Mouse (Mus musculus) Patski (cell line): Measurements from ENCODE around the gene Inha. TPM values are rescaled to one million over a fixed set of nuclear protein-coding genes. Genes with fewer than 3 reads are reported as not detected.

ENCODE experiments used
- ATAC-seq: fragments of 100-300 bp; one replicate; pipeline ENCODE4 v1.8.0; 2021
- CTCF ChIA-PET: fragments of 350-600 bp; sonication (Branson Sonifier 250); formaldehyde crosslinking; loops from one replicate; lab custom pipeline; 2022; ENCODE audit warnings: inconsistent platforms; lab: Charles Lee
- POLR2A ChIA-PET: fragments of 350-600 bp; sonication (Branson Sonifier 250); formaldehyde crosslinking; loops from one replicate; lab custom pipeline; 2022; ENCODE audit warnings: antibody characterized with exemption, inconsistent platforms; lab: Charles Lee
- DNase-seq: peaks from one replicate; pipeline ENCODE4 v3.0.0-alpha.2; 2011; ENCODE audit warnings: low read depth, low spot score
- H3K27me3 ChIP-seq: fragments of 371-371 bp; one replicate; pipeline ENCODE4 v1.5.1; 2021
- CTCF ChIP-seq: fragments of 100-300 bp; IDR thresholded peaks from one replicate; pipeline ENCODE4 v1.5.1; 2021
- in situ Hi-C: fragments of 300-500 bp; cut with MboI; formaldehyde crosslinking; loops from 3 replicates; pipeline ENCODE4 v1.11.1; 2018; ENCODE audit warnings: low pct_unique_long_range_greater_than_20kb, mixed read lengths
- polyA plus RNA-seq: library from polyadenylated mRNA; unstranded; gene quantifications from one replicate; pipeline ENCODE4 v1.2.3, GENCODE M21; 2021

Inha gene
- polyA plus RNA-seq, 1 experiment from 2014 or later = 5.7 TPM

DNA sequence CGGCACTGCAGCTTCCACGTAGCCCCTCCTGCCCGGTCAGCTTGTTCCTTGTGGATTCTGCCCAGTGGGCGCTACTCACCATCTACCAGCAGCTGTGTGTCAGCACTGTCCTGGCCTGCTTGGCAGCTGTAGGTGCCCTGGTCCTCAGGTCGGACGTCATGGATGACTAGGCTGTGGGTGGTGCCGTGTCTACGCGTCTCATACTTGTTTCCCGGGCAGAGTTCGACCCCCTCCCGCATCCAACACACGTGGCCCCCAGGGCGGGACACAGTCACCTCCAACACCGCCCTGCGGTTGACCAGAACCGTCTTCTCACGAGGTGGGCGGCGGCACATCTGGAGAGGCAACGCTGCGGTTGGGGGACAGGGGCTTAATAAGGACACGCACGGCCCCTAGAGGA is 20.3 kb upstream of the Inha start:
- in situ Hi-C loops = no loop called here
- ChIA-PET CTCF (interaction anchor here (1.0 to 2.4 kb wide), 2 partner anchors 9 to 232 kb away, joined by 3 to 17 read pairs; no protein-coding TSS in a partner anchor), POLR2A (interaction anchor here (0.6 to 1.2 kb wide), 4 partner anchors 8 to 102 kb away, joined by 3 to 10 read pairs (median 6); partner anchors contain the start of genes Chpf and Tmem198)
- DNase-seq (no peak), ATAC-seq (no peak)
- TF ChIP-seq CTCF = no peak
- H3K27me3 ChIP-seq = no peaks in the 10 kb centered on the region

DNA sequence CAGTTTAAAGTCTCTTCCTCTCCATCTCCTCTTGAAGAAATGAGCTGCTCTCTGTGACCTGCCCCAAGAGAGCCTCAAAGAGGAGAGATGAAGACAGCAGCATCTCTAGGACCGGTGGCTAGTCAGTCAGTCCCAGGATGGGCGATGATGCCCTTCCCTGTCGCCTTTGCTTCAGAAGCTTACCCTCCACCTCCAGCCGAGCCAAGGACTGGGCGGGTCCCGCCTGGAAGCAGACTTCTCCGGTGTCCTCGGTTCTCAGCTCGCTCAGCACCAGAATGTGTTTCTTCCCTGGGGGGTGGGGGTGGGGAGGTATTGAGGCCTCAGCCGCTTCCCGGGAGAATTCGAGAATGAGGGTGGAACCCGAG is 19.9 kb upstream of the Inha start:
- no peak for TF ChIP-seq CTCF
- ChIA-PET CTCF (interaction anchor here (1.0 to 2.4 kb wide), 3 partner anchors 10 to 233 kb away, joined by 3 to 17 read pairs (median 3); no protein-coding TSS in a partner anchor), POLR2A (interaction anchor here (0.6 to 1.2 kb wide), 3 partner anchors 8 to 102 kb away, joined by 4 to 10 read pairs (median 7); partner anchors contain the start of genes Chpf and Tmem198)
- no peak for DNase-seq
- ATAC-seq = peak; percentile 3
- in situ Hi-C loops = no loop called here
- H3K27me3 ChIP-seq = no peaks in the 10 kb centered on the region

DNA sequence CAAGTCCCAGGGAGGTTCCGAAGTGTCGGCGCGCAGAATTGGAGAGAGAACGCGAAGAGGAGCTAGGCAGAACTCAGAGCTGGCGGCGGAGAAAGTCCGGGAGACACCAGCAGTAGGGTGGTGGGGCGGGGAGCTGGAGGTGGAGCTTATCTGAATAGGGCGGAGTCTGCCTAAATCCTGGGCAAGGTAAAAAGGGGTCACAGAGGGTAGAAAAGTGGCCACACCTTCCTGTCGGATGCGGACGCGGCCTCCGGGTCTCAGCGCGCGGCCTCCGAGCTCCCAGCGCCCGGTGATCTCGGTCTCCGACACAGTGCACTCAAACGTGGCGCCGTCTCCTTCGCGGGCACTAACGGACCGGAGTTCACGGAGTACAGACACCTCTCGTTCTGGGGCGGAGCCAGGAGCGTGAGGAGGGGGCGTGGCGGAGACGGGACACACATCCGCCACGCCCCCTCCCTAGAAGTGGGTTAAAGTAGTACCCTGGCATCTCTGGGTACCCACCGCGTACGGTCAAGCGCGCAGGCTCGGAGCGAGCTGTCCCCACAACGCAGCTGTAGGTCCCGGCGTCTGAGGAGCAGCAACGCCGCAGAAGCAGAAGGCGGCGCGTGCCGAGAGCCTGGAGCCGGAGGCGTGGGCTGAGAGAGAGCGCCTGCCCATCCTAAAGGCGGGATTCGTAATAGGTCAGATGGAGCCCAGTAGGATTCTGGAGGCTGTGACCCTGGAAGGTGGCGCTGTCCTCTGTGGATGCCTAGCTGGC is 19.3 kb upstream of the Inha start:
- TF ChIP-seq CTCF = no peak
- no peaks in the 10 kb centered on the region for H3K27me3 ChIP-seq
- ChIA-PET POLR2A (interaction anchor here (0.6 to 1.2 kb wide), 4 partner anchors 9 to 101 kb away, joined by 4 to 10 read pairs (median 6); partner anchors contain the start of genes Chpf and Tmem198), CTCF (interaction anchor here (1.0 to 2.4 kb wide), 3 partner anchors 10 to 233 kb away, joined by 3 to 17 read pairs (median 3); no protein-coding TSS in a partner anchor)
- in situ Hi-C loops = no loop called here
- ATAC-seq = peak; percentile 75
- DNase-seq = no peak

DNA sequence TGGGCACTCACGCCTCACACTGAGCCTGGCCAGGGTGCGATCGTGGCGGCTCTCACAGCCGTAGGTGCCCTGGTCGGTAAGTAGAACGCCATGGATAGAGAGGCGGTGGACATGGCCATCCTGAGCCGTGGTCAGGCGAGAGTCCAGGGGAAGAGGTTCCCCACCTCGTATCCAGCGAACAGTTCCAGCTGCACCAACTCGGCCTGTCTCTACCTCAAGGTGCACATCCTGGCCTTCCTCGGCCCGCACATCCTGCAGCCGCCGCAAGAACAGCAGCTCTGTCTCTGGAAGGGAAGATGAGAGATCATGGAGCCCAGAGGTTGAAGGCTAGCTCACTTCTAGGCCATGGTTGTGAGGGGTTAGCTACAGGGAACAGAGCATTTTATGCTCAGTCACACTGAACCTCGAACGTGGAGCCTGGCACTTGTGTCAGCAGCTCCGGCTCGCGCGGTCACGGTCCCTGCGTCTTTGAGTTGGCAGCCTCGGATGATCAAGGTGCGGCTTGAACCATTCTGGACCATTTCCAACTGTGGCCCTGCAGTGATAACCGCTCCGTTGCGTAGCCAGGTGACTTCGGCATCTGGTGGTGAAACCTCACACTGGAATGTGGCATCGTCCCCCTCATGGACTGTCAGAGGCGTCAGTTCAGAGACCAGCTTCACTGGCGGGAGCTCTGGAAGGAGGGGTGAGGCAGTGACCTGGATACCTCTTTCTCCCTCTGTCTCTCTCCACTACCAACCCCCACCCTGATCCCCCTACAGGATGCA is 15.9 kb upstream of the Inha start:
- ATAC-seq (no peak), DNase-seq (no peak)
- CTCF ChIA-PET = no interaction called here
- no peaks in the 10 kb centered on the region for H3K27me3 ChIP-seq
- TF ChIP-seq CTCF = no peak
- in situ Hi-C loops = no loop called here
- POLR2A ChIA-PET = no interaction called here

DNA sequence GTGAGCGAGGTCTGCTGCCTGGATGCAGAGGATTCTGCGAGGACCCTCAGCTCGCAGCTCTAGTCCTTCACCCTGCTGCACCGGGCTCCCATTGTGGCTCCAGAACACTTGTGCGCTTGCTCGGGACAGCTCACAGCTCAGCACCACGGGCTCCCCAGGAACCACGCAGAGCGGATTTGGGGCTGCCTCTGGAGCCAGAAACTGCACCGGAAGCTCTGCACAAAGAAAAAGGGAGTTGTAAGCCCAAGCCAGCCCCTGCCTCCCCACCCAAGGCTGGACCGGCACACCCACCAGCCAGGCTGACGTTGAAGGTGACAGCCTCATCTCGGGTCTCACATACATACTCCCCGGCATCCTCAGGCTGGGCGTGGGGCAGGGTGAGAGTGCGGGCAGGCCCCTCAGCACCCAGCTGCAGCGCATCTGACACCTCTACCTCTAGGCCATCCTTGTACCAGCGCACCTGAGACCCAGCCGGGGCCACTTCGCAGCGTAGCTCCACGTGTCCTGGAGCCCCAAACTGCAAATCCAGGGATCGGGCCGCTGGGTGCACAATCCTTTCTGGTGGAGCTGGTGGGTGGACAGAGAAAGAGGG is 14.2 kb upstream of the Inha start:
- CTCF ChIA-PET = no interaction called here

DNA sequence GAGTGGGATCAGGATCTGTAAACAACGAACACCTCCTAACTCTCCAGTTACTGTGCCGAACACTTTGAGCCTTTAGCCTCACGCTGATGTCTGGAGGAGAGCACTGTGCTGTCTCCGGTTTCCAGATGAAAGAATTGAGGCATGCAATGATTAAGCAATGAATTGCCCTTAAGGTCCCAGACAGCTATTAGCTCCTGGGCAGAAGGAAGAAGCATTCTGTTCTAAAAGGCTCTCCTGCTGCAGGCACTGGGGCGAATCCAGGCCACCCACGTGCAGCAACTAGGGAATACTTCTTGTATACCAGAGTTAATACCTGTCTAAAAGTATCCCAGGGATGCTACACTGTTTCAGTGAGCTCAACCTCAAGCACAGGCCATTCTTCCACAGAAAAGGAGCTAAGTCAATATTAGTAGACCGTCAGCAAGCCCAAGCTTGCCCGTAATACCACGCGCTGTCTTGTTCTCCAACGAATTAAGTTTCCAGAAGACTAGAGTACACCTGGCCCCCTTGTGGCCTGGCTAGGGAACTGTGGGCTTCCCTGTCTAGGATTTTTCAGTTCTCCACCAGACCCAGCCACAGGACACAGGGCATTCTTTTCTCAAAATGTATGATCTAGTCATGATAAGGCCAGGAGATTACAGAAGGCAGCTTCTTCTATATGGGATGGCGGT is 11.9 kb upstream of the Inha start:
- in situ Hi-C loops = no loop called here
- ChIA-PET CTCF (interaction anchor here (1.2 to 1.3 kb wide), 3 partner anchors 18 to 64 kb away, joined by 3 to 6 read pairs (median 5); no protein-coding TSS in a partner anchor), POLR2A (interaction anchor here (0.8 kb wide), 1 partner anchor 9 kb away, joined by 3 read pairs; no protein-coding TSS in a partner anchor)
- ATAC-seq (peak; percentile 48), DNase-seq (no peak)
- H3K27me3 ChIP-seq = peaks cover 4% of the 10 kb centered on the region
- TF ChIP-seq CTCF = no peak

More for the DNA sequence above, 14.2 kb upstream of the Inha start:
- ATAC-seq (no peak), DNase-seq (no peak)
- in situ Hi-C loops = no loop called here
- no peak for TF ChIP-seq CTCF
- H3K27me3 ChIP-seq = peaks cover 4% of the 10 kb centered on the region
- POLR2A ChIA-PET = interaction anchor here (0.7 to 1.1 kb wide), 2 partner anchors 9 to 14 kb away, joined by 3 to 4 read pairs; partner anchors contain the start of genes Chpf and Tmem198

DNA sequence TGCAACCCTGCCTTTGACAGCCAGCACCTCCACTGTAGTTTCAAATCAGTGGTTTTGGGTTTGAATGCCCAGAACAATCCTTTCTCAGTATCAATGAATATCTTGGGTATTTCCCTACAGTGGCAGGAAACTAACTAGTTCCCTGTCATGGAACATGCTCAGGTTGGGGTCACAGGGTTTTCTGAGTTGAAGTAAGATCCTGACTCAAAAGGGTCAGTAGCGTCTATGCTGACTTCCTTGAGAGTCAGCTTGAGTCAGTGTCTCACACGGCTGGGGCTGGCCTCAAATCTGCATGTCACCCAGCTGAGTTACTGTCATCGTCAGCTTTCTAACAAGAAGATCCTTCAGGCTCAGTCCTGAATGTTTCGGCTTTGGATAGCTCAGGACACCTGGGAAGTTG is 8.0 kb upstream of the Inha start:
- in situ Hi-C loops = no loop called here
- no peak for ATAC-seq
- ChIA-PET POLR2A (no interaction called here), CTCF (no interaction called here)
- H3K27me3 ChIP-seq = peaks cover 11% of the 10 kb centered on the region
- no peak for TF ChIP-seq CTCF
- no peak for DNase-seq

DNA sequence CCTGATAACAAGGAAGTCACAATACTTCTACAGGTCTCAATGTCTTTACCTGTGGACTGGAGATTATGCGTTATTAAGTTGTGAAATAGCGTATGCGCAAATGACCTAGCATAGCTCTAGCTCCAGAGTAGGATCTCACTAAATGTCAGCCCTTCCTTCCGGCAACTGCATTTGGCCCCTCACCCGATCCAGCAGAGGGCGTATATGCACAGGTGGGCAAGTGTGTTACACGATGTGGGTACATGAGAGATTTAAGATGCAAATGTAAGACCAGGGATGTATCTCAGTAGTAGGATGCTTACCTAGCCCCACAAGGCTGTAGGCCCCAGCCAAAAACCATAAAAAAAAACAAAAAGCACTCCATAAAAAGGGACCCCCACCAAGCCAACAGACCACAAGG is 7.4 kb upstream of the Inha start:
- DNase-seq (no peak), ATAC-seq (no peak)
- POLR2A ChIA-PET = no interaction called here
- CTCF ChIA-PET = no interaction called here
- peaks cover 14% of the 10 kb centered on the region for H3K27me3 ChIP-seq
- no peak for TF ChIP-seq CTCF
- in situ Hi-C loops = no loop called here

DNA sequence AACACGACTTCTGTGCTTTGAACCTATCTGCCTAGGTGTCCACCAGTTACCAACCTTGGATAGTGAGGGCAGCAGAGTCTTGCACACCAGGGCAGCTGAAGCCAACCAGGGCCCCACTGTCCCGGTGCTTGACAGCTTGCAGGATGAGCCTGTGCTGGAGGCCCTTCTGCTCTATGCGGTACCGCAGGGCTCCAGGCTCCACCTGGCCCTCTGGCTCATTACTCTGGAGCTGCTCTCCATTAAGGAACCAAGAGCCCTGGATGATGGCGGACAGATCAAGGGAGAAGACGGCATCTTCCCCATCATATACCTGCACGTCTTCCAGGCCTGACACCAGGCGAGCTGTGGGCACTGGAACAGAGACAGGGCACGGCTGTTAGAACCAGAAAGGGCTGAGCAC is 5.0 kb upstream of the Inha start:
- no peak for DNase-seq
- H3K27me3 ChIP-seq = peaks cover 21% of the 10 kb centered on the region
- ATAC-seq = no peak
- in situ Hi-C loops = no loop called here
- TF ChIP-seq CTCF = no peak
- CTCF ChIA-PET = no interaction called here
- POLR2A ChIA-PET = interaction anchor here (0.6 to 1.4 kb wide), 2 partner anchors 9 to 1957 kb away, joined by 4 read pairs; no protein-coding TSS in a partner anchor
